Mouse (Mus musculus): Measurements from ENCODE around the gene Tfap2e. TPM values are rescaled to one million over a fixed set of nuclear protein-coding genes. Genes with fewer than 3 reads are reported as not detected.

Gene Tfap2e
- polyA plus RNA-seq (2012) = not detected in 2 replicates

DNA sequence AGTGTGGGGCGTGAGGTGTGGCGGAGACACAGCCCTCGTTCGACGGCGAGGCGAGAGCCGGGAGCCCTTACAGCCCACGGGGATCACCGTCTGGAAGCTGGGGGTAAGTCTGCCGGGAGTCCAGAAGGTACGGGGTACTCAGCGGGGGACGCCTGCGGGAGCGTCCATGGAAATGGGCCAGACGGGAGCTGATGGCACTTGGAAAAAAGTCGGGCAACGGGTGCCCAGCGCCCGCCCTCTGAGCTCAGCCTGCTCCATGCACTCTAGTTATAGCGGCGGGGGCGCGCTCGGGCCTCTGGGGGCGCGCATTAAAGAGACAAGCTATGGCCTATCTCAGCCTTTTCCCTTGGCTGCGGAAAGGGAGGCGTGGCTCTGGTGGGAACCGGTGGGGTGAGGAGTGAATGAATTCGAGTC, at the start of gene Tfap2e:
Tfap2e (minus strand) TSS at position 240 of the 414 bp plus-strand sequence.
- Histone ChIP-seq H3K4me1 (ENCODE audit: control insufficient read depth) (peaks cover 4% of the 10 kb centered on the region), H3K9me3 (ENCODE audit: control insufficient read depth, low read length) (peaks cover 15% of the 10 kb centered on the region; the same call in 1 of the 2 replicates), H3K36me3 (ENCODE audit: control insufficient read depth) (no peaks in the 10 kb centered on the region), H3K4me3 (replicated peaks) (no peak within 1 kb of the TSS), H3K27me3 (ENCODE audit: control insufficient read depth) (peaks cover 90% of the 10 kb centered on the region)
- TF ChIP-seq GATA1 (IDR thresholded peaks at IDR 0.05; ENCODE audit: low read length) (no peak), TAL1 (IDR thresholded peaks at IDR 0.05; ENCODE audit: low read length) (no peak)

DNA sequence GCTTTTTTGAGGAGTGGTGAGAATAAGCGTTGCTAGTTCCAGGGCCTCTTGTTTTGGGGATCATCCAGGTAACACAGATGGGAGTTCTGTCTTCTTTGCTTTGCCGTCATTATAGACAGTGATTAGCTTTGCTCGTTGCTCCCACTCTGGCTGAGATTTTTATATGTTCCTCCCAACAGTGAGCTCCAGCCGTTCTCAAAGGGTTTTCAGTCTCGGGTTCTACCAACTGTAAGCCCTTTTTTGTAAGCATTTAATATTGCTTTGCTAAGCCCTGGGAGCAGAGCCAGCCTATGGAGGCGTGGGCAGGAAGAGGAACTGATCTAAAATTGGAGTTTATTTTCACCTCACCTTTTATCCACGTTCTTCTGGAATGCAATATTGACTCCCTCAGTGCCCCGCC, 47.0 kb upstream of the Tfap2e start:
- Histone ChIP-seq H3K9me3 (ENCODE audit: control insufficient read depth, low read length) (no peaks in the 10 kb centered on the region), H3K4me1 (ENCODE audit: control insufficient read depth) (no peaks in the 10 kb centered on the region), H3K4me3 (replicated peaks) (no peak overlapping the region), H3K36me3 (ENCODE audit: control insufficient read depth) (no peaks in the 10 kb centered on the region; the same call in 1 of the 2 replicates), H3K27me3 (ENCODE audit: control insufficient read depth) (no peaks in the 10 kb centered on the region)
- TF ChIP-seq TAL1 (IDR thresholded peaks at IDR 0.05; ENCODE audit: low read length) = no peak
- no peak for TF ChIP-seq GATA1 (IDR thresholded peaks at IDR 0.05; ENCODE audit: low read length)

DNA sequence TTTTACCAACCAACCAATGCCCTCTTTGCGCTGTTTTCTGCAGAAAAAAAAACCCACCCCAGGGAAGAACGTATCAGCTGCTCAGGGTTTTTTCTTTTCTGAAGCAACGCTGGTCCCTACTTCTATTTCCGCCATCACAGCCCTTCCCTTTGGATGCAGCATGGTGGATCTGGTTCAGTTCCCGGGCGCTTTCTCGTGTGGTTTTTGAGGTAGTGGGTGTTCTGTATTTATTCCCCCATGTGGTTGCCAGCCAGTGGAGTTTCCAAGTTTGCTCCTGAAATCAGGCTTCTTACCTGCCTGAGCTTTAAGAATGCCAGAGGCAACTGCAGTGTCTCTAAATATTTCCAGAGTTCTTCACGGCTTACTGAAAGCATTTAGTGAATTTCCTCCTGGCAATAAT, 46.5 kb upstream of the Tfap2e start:
- H3K27me3 ChIP-seq (ENCODE audit: control insufficient read depth) = no peaks in the 10 kb centered on the region
- no peak overlapping the region for H3K4me3 ChIP-seq (replicated peaks)
- H3K36me3 ChIP-seq (ENCODE audit: control insufficient read depth) = no peaks in the 10 kb centered on the region; the same call in 1 of the 2 replicates
- no peaks in the 10 kb centered on the region for H3K9me3 ChIP-seq (ENCODE audit: control insufficient read depth, low read length)
- no peaks in the 10 kb centered on the region for H3K4me1 ChIP-seq (ENCODE audit: control insufficient read depth)
- TF ChIP-seq GATA1 (IDR thresholded peaks at IDR 0.05; ENCODE audit: low read length) = no peak
- no peak for TF ChIP-seq TAL1 (IDR thresholded peaks at IDR 0.05; ENCODE audit: low read length)

DNA sequence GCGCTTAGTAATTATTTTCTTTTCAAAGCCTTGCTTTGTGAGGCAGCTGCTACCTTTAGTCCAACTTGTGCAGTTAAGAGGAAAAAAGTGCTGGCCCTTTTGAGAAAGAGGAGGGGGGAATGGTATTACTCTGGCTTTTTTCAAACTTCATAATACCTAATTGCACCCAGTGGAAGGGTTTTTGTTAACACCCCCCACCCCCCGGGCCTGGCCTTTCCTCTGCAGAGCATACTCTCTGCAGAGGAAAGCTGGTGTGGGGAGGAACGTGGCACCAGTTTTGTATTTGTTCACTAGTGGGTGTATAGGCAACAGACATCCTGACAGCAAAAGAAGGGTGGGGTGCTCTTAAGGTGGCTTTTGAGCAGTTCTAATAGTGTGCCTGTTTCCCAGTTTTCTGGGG, 45.8 kb upstream of the Tfap2e start:
- Histone ChIP-seq H3K4me1 (ENCODE audit: control insufficient read depth) (no peaks in the 10 kb centered on the region), H3K4me3 (replicated peaks) (no peak overlapping the region), H3K9me3 (ENCODE audit: control insufficient read depth, low read length) (no peaks in the 10 kb centered on the region), H3K36me3 (ENCODE audit: control insufficient read depth) (no peaks in the 10 kb centered on the region; the same call in 1 of the 2 replicates), H3K27me3 (ENCODE audit: control insufficient read depth) (no peaks in the 10 kb centered on the region)
- TF ChIP-seq GATA1 (IDR thresholded peaks at IDR 0.05; ENCODE audit: low read length) = no peak
- TF ChIP-seq TAL1 (IDR thresholded peaks at IDR 0.05; ENCODE audit: low read length) = no peak

DNA sequence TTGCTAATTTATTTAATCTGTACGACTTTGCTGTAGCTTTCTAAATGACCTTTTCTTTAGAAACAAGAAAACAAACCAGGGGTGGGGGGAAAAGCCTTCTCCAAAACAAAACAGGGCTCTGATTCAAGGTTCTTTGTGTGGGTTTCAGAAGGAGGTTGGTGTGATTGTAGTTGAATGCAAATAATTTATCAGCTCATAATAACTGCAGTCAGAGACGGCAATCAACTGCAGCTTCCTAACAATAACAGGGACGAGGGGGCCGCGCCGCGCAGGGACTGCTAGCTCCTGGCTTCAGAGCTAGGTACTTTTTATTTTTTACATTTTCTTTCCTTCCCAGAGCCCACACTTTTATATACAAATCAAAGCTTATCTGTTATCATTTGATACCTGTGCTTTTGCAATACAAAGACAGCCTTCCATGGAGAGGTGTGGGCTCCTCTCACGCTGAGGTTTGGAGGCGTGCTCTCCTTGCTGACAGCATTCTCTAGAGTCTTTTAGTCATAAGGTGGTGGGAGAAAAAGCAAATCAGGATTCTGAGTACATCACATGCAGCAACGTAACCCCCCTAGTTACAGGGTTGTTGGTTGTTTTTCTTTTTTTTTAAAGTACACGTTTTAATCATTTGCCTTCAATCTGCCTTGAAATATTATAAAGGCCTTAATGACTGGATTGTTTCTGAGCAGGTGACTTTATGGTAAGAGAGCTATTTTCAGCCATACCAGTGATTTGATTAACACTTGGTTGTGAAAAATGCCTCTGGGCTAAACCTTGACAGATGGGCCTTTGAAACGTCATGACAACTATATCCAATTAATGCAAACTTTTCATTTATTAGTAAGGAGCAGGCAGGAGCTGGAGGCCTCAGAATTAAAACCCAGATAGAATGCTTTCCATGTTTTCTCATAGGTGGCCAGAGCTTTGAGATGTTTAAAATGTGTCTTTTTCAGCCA, 44.1 kb upstream of the Tfap2e start:
- Histone ChIP-seq H3K27me3 (ENCODE audit: control insufficient read depth) (no peaks in the 10 kb centered on the region), H3K9me3 (ENCODE audit: control insufficient read depth, low read length) (no peaks in the 10 kb centered on the region), H3K4me3 (replicated peaks) (no peak overlapping the region), H3K4me1 (ENCODE audit: control insufficient read depth) (no peaks in the 10 kb centered on the region), H3K36me3 (ENCODE audit: control insufficient read depth) (no peaks in the 10 kb centered on the region; the same call in 1 of the 2 replicates)
- no peak for TF ChIP-seq TAL1 (IDR thresholded peaks at IDR 0.05; ENCODE audit: low read length)
- TF ChIP-seq GATA1 (IDR thresholded peaks at IDR 0.05; ENCODE audit: low read length) = no peak

DNA sequence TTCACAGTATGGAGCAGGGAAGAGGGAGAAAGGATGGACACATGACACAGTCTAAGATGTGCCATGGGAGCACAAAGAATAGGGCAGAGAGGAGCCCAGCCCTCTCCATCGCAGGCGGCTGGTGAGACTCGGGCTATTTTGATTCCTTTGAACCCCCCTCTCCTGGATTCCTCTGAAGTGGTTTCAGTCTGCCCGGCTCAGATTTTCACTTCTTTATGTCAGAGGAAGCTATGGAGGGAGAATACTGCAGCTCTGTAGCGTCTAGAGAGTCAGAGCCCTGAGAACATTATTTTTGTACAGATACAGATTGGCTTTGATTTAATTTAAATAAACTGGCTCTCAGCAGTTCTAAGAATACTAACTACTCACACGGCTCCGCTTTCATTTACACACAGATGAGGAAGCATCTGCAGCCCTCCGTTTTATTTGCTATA, 43.1 kb upstream of the Tfap2e start:
- Histone ChIP-seq H3K4me3 (replicated peaks) (no peak overlapping the region), H3K4me1 (ENCODE audit: control insufficient read depth) (no peaks in the 10 kb centered on the region; the same call in 1 of the 2 replicates), H3K9me3 (ENCODE audit: control insufficient read depth, low read length) (no peaks in the 10 kb centered on the region), H3K36me3 (ENCODE audit: control insufficient read depth) (no peaks in the 10 kb centered on the region; the same call in 1 of the 2 replicates), H3K27me3 (ENCODE audit: control insufficient read depth) (no peaks in the 10 kb centered on the region)
- TF ChIP-seq TAL1 (IDR thresholded peaks at IDR 0.05; ENCODE audit: low read length) (no peak), GATA1 (IDR thresholded peaks at IDR 0.05; ENCODE audit: low read length) (no peak)

DNA sequence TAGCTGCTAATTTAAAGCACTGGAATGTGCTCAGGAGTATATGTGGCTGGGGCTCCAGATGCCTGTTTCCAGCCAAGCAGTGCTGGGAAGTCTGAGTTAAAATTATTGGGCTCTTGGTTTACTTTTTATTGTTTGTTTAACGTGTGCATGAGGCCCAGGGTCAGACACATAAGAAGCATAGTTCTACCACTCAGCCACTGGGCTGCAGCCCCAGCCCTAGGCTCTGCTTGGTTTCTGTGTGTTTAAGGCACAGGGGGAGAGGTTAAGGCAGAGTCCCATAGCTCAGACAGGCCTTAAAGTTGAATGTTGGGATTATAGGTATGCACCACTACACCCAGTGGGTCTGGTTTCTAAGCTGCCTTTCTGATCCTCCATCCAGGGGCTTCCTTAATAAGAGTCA, 39.1 kb upstream of the Tfap2e start:
- H3K4me3 ChIP-seq (replicated peaks) = no peak overlapping the region
- TF ChIP-seq GATA1 (IDR thresholded peaks at IDR 0.05; ENCODE audit: low read length) = no peak
- TF ChIP-seq TAL1 (IDR thresholded peaks at IDR 0.05; ENCODE audit: low read length) = no peak
- H3K9me3 ChIP-seq (ENCODE audit: control insufficient read depth, low read length) = no peaks in the 10 kb centered on the region
- peaks cover 11% of the 10 kb centered on the region for H3K4me1 ChIP-seq (ENCODE audit: control insufficient read depth)
- no peaks in the 10 kb centered on the region for H3K27me3 ChIP-seq (ENCODE audit: control insufficient read depth)
- peaks cover 4% of the 10 kb centered on the region for H3K36me3 ChIP-seq (ENCODE audit: control insufficient read depth)

DNA sequence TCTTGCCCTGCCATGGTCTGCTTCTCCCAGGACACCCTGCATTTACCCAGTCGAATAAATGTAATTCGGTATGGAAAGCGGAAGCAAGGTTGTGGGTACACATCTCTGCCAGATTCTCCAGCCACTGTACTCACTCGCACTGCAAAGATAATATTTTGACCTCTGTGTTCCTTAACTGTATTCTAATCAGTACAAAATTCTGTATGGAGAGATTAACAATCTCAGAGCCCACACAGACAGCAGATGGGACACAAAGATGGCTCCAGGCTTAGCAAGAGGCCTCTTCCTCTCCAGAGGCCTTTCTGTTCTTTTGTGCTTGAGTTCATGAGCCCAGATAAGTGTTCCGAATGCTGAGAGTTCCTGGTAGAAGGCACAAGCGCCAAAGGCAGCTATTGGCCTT, 37.8 kb upstream of the Tfap2e start:
- Histone ChIP-seq H3K9me3 (ENCODE audit: control insufficient read depth, low read length) (no peaks in the 10 kb centered on the region), H3K4me1 (ENCODE audit: control insufficient read depth) (peaks cover 24% of the 10 kb centered on the region), H3K27me3 (ENCODE audit: control insufficient read depth) (no peaks in the 10 kb centered on the region), H3K36me3 (ENCODE audit: control insufficient read depth) (peaks cover 4% of the 10 kb centered on the region), H3K4me3 (replicated peaks) (no peak overlapping the region)
- TF ChIP-seq GATA1 (IDR thresholded peaks at IDR 0.05; ENCODE audit: low read length) (no peak), TAL1 (IDR thresholded peaks at IDR 0.05; ENCODE audit: low read length) (no peak)

DNA sequence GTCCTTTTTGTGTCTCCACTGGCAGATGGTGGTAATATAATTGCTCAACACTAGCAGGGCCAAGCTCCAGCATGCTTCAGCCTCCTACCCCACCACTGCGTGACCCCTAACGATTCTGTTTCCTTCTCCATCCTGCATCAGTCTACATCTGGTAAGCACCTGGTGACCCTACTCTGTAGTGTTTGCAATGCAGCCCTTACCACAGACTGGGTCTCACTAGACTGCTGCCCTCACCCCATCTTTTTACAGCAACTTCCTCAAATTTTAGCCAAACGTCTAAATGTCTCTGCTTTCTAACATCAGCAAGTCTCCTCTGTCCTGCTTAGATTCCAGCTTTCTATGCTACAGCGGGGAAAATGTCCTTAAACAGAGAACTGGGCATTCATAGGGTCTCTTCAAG, 34.8 kb upstream of the Tfap2e start:
- TF ChIP-seq GATA1 (IDR thresholded peaks at IDR 0.05; ENCODE audit: low read length) (no peak), TAL1 (IDR thresholded peaks at IDR 0.05; ENCODE audit: low read length) (no peak)
- peaks cover 25% of the 10 kb centered on the region for H3K4me1 ChIP-seq (ENCODE audit: control insufficient read depth)
- H3K27me3 ChIP-seq (ENCODE audit: control insufficient read depth) = no peaks in the 10 kb centered on the region
- peaks cover 4% of the 10 kb centered on the region for H3K36me3 ChIP-seq (ENCODE audit: control insufficient read depth)
- H3K9me3 ChIP-seq (ENCODE audit: control insufficient read depth, low read length) = no peaks in the 10 kb centered on the region
- no peak overlapping the region for H3K4me3 ChIP-seq (replicated peaks)

Data from erythroblast, embryonic 14.5 days (primary cell).